Mouse (Mus musculus) testis, adult 2 months (tissue): Measurements from ENCODE around the gene Prr5.

Experiments used
- CTCF ChIP-seq: fragments of 200-500 bp; IDR thresholded peaks from 2 replicates; pipeline ENCODE4 v1.5.1; 2012; ENCODE audit warnings: low read depth, mild to moderate bottlenecking, inconsistent platforms, low read length, moderate library complexity; ENCODE audit not compliant: control insufficient read depth, insufficient read depth, insufficient replicate concordance
- POLR2A ChIP-seq: fragments of 200-500 bp; IDR thresholded peaks from 2 replicates; pipeline ENCODE4 v1.6.1; 2012; ENCODE audit warnings: low read depth, mild to moderate bottlenecking, inconsistent platforms, low read length, moderate library complexity; ENCODE audit not compliant: control insufficient read depth

GRCm38 (mm10) chr15:84718785-84719184, 49.4 kb downstream of the Prr5 start:
- no peak for TF ChIP-seq CTCF
- no peak for TF ChIP-seq POLR2A
